Mouse (Mus musculus): ENCODE data around the gene Scel.

- TF ChIP-seq CTCF (IDR thresholded peaks at IDR 0.05; ENCODE audit: control insufficient read depth, insufficient read depth, low read length) (no peak), POLR2A (IDR thresholded peaks at IDR 0.05; ENCODE audit: borderline replicate concordance, control insufficient read depth, low read depth, low read length) (no peak)
These were observed 33.1 kb downstream of the Scel start for GRCm38 (mm10) chr14:103546246-103546645.

All from bone marrow, adult 2 months (tissue).